Mouse (Mus musculus) layer of hippocampus, postnatal 14 days (tissue): ENCODE measurements around the gene Sorl1. TPM values are rescaled to one million over a fixed set of nuclear protein-coding genes. Genes with fewer than 3 reads are reported as not detected.

Experiments used
- DNase-seq, 2 experiments: peaks; one replicate each; pipeline ENCODE4 v3.0.0; 2021 to 2022; ENCODE audit warnings: low spot score in 2 of 2, mixed read lengths in 1 of 2
- total RNA-seq, 2 experiments: library from RNA; stranded (reverse); gene quantifications; 2 replicates each; pipeline ENCODE4 v1.2.3; 2021

Gene Sorl1
- total RNA-seq, 2 experiments from 2014 or later = 135 to 139 TPM

DNA sequence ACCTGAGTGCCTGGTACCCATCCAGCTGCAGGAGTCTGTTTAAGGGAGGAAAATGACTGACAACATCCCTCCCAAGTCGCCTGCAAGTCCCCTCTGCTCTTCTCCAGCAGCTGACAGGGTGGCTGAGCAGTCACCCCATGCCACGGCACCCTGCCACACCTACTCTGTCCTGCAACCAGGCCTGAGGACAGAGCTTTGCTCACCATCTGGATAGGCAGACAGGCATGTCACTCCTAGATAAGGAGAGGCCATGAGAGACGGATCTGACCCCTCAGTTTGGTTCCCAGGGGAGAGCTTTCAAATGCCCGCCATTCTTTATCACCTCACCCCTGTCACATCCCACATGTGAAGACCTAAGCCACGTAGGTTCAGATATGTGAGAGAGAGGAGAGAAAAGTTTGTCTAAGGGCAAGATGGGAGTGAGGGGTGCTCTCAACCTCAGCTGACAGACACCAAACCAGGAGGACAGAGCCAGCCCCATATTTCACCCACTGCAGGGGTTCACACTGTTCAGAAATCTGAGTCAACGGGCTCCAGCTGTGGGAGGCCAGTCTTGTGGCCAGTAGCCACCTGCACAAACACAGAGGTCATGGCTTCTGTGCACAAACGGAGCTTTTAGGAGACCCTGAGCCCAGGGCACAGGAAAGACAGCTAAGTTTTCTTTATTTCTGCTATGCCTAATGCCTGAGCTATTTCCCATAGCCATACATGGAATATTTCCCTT is 104.6 kb downstream of the Sorl1 start:
- no peak for DNase-seq

DNA sequence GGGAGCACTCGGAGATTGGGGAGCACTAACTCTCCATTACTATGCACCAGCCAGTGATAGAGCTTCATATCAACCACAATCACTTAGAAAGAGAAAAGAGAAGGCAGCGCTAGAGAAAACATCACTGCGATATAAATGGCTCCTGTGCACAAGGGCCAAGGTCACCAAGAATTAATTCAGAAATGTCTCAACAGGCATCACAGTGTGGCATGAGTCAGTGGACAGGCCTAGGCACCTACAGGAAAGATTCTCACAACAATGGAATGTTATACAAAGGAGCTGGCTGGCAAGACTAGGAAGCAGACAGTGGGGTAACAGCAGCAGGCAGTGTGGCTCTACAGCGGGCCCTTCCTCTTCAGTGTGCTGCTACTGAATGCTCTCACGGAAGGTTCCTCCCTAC is 115.6 kb downstream of the Sorl1 start:
- no peak for DNase-seq

GRCm38 (mm10) chr9:42005101-42005500 is 119.0 kb downstream of the Sorl1 start:
- DNase-seq = peak in 1 of 2 experiments; percentile 20

DNA sequence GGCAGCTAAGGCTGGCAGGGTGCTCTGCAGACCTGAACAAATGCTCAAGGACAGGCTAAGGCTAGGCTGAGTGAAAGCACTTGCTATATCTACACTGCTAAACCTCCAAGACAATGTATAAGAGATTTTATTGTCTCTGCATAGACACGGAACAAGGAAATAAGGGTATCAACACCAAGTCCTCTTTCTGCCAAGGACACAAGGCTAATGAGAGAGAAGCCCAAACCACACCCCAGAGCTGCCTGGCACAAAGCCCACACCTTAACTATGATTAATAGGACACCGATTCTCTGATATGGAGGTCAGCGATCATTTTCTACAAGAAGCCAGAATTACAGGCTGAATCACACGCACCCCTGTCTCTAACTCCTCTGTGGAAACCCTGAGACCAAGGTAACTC is 120.0 kb downstream of the Sorl1 start:
- DNase-seq = no peak

DNA sequence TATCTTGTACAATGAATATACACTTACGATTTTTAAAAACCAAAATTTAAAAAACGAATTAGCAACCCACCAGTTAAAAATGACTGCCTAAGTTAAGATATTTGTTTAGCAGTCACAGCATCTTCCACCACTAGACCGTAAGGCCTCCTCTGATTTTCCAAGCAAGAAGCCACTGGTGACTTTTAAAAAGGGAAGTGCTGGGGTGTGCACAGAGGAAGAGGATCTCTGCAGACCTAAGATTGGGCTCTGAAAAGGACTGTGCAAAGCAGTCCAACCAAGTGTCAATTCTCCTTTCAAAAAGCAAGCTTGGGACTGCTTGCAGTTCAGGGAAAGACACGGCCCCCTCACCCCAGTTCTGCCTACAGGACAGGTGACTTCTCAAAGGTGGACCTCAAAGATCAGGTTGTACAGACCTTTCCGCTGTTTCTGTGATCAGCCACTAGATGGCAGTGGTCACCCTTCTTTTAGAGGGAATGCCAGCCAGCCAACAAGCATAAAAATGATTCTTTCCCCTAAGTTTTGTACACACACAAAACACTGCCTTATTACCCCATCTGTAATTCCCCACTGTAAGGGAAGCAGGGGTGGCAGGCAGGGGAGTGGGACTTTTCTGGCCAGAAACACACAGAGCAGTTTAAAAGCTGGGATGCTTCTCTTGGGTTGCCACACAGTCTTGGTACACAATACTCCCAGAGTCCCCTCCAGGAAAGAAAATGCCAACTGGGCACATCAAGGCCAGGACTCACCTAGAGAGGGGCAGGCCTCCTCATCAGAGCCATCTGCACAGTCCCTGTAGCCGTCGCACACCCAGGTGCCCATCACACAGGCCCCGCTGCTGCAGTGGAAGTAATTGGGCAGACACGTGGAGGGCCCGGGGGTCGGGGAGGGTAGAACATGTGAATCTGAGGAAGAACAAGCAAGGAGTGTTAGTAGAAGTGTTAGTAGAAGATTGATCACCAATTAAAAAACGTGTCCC is 124.3 kb downstream of the Sorl1 start:
- DNase-seq = peak; percentile 41 to 49

DNA sequence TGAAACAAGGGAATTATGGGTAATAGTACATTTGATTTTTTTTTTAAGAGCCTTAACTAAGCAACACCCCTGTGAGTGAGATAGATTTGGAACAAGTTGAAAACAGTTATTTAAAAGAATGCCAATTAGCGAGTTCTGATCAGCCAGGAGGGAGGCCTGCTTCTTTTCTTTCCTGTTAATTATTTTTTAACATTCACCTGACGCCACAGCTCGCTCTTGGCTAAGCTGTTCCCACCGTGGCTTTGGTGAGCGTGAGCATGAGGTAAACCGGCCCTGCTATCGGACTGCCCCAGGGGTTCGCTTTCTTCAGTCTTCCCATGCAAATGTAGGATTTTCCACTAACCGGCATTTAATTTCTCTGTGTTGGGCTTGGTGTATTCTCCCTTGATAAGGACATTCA is 128.8 kb downstream of the Sorl1 start:
- no peak for DNase-seq

DNA sequence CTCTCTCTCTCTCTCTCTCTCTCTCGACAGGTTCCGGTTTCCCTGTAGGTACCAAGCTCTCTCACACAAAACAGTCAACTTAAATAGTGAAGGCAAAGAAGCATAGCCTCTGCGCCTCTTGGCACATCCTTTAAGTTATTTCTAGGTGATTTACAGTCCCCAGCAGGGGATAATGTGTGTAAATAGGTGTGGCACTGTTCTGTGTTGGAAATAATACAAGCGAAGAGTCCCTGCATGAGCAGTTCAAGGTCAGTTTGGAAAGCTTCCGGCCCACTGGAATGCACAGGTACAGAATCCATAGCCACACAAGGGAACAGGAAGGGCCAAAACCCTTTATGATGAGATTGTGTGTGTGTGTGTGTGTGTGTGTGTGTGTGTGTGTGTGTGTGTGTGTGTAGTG is 130.3 kb downstream of the Sorl1 start:
- DNase-seq = no peak

- DNase-seq = no peak
These were observed 131.3 kb downstream of the Sorl1 start for GRCm38 (mm10) chr9:41992841-41993240.

GRCm38 (mm10) chr9:41985636-41986035 is 138.5 kb downstream of the Sorl1 start:
- no peak for DNase-seq

DNA sequence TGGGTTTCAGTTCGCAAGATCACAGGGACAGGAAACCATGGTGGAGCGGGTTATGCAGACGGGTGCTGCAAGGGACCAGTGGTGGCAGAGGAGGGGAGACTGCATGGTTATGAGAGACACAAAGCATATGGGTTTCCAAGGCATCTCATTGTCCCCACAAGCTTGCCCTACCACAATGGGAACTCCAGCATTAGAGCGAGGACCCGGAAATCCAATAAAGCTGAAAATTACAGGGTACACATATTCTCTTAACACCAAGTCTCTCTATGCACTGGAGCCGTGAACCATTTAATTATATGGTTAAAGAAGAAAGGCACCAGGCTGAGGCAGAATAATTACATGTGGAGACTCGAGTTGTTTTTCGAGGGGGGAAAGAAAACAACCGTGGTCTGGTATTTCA is 139.0 kb downstream of the Sorl1 start:
- no peak for DNase-seq

DNA sequence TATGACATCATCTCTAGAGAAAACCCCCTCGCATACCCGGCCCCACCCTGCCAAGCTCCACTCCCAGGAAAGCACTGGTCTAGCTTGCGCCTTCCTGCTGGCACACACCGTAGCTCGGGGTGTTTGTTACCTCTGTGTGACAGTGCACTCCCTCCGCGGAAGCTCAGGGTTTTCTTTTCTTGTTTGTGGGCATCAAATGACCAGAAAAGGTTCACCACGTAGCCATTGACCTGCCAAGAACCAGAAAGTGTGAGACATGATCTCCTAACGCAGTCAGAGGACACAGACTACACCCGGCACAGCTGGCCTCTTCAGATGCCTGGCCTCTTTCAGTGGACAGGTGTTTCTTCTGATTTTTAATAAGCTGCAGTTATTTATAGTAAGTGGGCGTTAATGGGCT is 139.8 kb downstream of the Sorl1 start:
- no peak for DNase-seq

GRCm38 (mm10) chr9:41983286-41983685 is 140.8 kb downstream of the Sorl1 start:
- no peak for DNase-seq

DNA sequence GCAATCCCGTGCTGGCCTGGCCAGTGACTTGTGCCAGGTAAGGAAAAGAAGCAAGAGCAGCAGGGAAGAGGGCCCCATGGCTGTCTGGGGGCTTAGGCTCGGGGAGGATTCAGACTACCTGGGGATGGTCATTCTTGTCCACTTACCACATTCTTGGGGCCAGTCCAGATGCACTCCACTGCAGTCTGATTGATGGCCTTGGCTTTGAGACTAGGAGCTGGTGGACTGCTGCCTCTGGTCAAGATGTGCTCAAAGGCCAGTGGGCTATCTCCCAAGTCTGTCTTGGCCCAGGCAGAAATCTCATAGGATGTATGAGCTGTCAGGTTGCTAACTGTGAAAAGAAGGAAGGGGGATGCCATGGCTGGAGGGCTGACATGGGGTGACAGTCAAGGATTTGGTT is 141.3 kb downstream of the Sorl1 start:
- no peak for DNase-seq

GRCm38 (mm10) chr9:41982023-41982422 is 142.1 kb downstream of the Sorl1 start:
- peak; percentile 44 to 59 for DNase-seq

DNA sequence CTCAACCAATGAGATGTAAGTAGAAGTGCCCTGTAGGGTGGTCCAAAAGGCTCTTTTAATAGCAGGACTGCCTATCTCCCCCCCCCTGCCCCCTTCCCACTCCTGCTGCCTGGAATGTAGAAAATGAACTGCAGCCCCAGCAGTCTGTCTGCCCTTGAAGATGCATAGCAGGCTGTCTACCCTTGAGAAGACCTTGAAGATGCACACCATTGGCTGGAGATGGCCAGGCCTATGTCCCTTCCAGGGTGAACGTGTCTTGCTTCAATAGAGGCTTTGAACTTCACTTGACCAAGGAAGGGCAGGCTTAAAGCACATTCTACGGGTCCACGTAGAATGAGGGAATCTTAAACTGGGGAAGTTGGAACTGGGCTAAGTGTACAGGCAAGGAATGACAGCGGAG is 142.8 kb downstream of the Sorl1 start:
- no peak for DNase-seq

- DNase-seq = no peak
These were observed 143.3 kb downstream of the Sorl1 start for GRCm38 (mm10) chr9:41980796-41981195.

DNA sequence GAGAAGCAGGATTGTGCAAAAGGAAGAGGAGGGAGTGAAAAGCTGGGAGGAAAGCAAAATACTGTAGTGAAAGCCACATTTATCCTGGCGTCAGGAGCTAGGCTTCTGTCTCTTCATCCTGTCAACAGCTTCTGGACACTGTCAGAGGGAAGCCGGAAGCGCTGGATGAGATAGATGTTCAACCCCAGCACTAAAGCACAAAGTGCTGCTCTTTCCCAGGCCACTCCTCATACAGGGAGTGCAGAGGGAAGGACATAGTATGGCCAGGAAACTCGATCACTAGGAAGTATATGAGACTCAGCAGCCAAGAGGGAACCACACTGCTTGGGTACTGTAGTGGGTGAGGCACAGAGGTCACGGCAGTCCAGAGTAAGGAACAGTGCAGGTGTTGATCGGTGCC is 145.7 kb downstream of the Sorl1 start:
- no peak for DNase-seq

GRCm38 (mm10) chr9:41975968-41976367 is 148.1 kb downstream of the Sorl1 start:
- no peak for DNase-seq

DNA sequence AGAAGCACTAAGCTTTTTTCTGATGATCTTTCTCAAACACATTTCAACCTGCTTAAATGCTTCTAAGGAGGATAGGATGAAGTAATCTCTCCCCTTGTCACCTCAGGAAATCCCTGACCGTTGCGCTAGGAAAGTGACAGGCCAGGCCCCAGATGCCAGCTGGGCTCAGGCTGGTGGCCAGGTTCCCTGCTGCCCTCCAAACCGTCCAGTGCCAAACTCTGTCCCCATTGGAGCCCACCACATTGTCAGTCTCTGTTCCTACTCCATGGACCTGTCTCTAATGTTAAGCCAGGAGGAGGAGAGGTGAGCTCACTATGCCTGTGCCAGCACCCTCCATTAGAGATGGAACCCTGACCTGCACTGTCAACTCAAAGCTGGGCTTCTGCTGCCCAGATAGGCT is 149.4 kb downstream of the Sorl1 start:
- DNase-seq = no peak

- peak; percentile 81 to 86 for DNase-seq
These were observed 150.1 kb downstream of the Sorl1 start for GRCm38 (mm10) chr9:41973775-41974657.

DNA sequence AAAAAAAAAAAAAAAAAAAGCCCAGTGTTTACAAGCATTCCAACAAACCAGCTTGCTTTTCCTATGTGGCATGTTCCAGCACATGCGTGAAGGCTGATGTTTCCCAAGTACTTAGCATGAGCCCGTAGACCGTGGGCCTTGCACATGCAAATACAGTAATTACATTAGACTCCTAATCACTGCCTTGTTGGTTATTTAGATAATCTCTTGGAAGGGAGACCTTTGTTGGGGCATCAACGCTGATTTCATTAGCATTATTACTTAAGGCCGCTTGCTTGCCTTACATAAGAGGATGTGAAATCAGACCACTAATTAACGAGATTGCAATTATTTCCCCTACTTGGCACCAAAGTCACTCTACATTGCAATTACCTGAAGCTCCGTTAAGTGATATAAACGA is 154.1 kb downstream of the Sorl1 start:
- no peak for DNase-seq
